Mouse (Mus musculus) liver, adult 2 months (tissue): ENCODE data around the gene Tuba4a.

Experiments used
- CTCF ChIP-seq: fragments of 200-500 bp; IDR thresholded peaks from 2 replicates; pipeline ENCODE4 v1.5.1; 2011; ENCODE audit warnings: low read depth, low read length, control low read depth
- POLR2A ChIP-seq: fragments of 200-500 bp; IDR thresholded peaks from 2 replicates; pipeline ENCODE4 v1.6.1; 2011; ENCODE audit warnings: low read length, control low read depth; ENCODE audit not compliant: insufficient read depth; ENCODE audit errors: extremely low read depth

DNA sequence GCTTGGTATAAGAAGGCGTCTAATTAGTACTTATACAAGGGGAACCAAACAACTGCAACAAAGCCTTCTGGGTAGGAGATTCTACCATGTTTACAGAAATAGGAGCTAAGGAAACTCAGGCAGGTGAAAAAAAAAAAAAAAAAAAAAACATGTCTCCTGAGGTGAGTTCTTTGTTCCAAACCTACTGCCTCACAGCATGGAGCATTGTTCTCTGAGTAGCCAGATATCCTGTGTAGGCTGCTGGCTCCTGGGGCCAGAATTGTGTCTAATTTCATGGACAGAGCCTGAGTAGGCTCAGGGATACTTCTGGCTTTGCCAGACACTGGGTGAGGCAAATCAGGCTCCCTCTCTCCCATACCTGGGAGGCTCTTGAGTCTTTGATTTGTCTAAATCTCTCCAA, 8.0 kb upstream of the Tuba4a start:
- TF ChIP-seq CTCF (no peak), POLR2A (no peak)
